Mouse (Mus musculus) embryo, embryonic 10.5 days (tissue): ENCODE measurements at regions not wholly inside any gene's neighbourhood (a gene's known extent, or its start where the extent isn't known, plus 50 kb on each side); places are given as distances from the start of the nearest gene placed in this dataset.

Experiments
- DNase-seq: peaks from one replicate; pipeline ENCODE4 v3.0.0-alpha.2; 2015; ENCODE audit warnings: low spot score

- DNase-seq, result no peak
These were observed 178.8 kb downstream of the Spry2 start for GRCm38 (mm10) chr14:105717821-105718220.

GRCm38 (mm10) chr14:105708691-105709090, 187.9 kb downstream of the Spry2 start:
- no peak for DNase-seq

GRCm38 (mm10) chr14:105706756-105707155, 189.9 kb downstream of the Spry2 start:
- DNase-seq, result no peak

- DNase-seq, result no peak
These were observed 198.0 kb downstream of the Spry2 start for GRCm38 (mm10) chr14:105698616-105699015.

GRCm38 (mm10) chr14:105698086-105698485, 198.5 kb downstream of the Spry2 start:
- DNase-seq, result no peak

- no peak for DNase-seq
These were observed 199.2 kb downstream of the Spry2 start for GRCm38 (mm10) chr14:105697398-105697797.

GRCm38 (mm10) chr14:105694969-105695368, 201.7 kb downstream of the Spry2 start:
- no peak for DNase-seq

- DNase-seq, result no peak
These were observed 202.9 kb downstream of the Spry2 start for GRCm38 (mm10) chr14:105693713-105694112.

- peak; percentile 14 for DNase-seq
These were observed 211.7 kb downstream of the Spry2 start for GRCm38 (mm10) chr14:105684826-105685465.

- no peak for DNase-seq
These were observed 212.3 kb downstream of the Spry2 start for GRCm38 (mm10) chr14:105684329-105684728.

- DNase-seq, result no peak
These were observed 220.0 kb downstream of the Spry2 start for GRCm38 (mm10) chr14:105676646-105676930.

- peak; percentile 90 for DNase-seq
These were observed 220.6 kb downstream of the Spry2 start for GRCm38 (mm10) chr14:105675801-105676645.

GRCm38 (mm10) chr14:105675006-105675405, 221.6 kb downstream of the Spry2 start:
- DNase-seq, result no peak

- peak; percentile 31 for DNase-seq
These were observed 227.7 kb downstream of the Spry2 start for GRCm38 (mm10) chr14:105668969-105669368.

- DNase-seq, result no peak
These were observed 231.9 kb downstream of the Spry2 start for GRCm38 (mm10) chr14:105664671-105665198.

- DNase-seq, result no peak
These were observed 233.1 kb downstream of the Spry2 start for GRCm38 (mm10) chr14:105663472-105663871.

GRCm38 (mm10) chr14:105662839-105663238, 233.8 kb downstream of the Spry2 start:
- no peak for DNase-seq

- DNase-seq, result no peak
These were observed 238.3 kb downstream of the Spry2 start for GRCm38 (mm10) chr14:105658316-105658715.

- no peak for DNase-seq
These were observed 249.5 kb downstream of the Spry2 start for GRCm38 (mm10) chr14:105647166-105647565.

GRCm38 (mm10) chr14:105644428-105644827, 252.2 kb downstream of the Spry2 start:
- no peak for DNase-seq

- no peak for DNase-seq
These were observed 253.2 kb downstream of the Spry2 start for GRCm38 (mm10) chr14:105643285-105643957.

- no peak for DNase-seq
These were observed 264.3 kb downstream of the Spry2 start for GRCm38 (mm10) chr14:105632335-105632734.

GRCm38 (mm10) chr14:105631681-105632031, 265.0 kb downstream of the Spry2 start:
- no peak for DNase-seq
